Mouse (Mus musculus) myocyte (in vitro differentiated cells): ENCODE data around the gene Hydin. TPM values are rescaled to one million over a fixed set of nuclear protein-coding genes. Genes with fewer than 3 reads are reported as not detected.

Source experiments
- H3K27me3 ChIP-seq: one replicate; pipeline ENCODE4 v1.6.1; 2011; ENCODE audit not compliant: control insufficient read depth, insufficient read depth, insufficient read length
- H3K36me3 ChIP-seq: one replicate; pipeline ENCODE4 v1.6.1; 2011; ENCODE audit not compliant: control insufficient read depth, insufficient read depth
- H3K4me2 ChIP-seq: one replicate; pipeline ENCODE4 v1.6.1; 2011; ENCODE audit warnings: low read depth, control low read depth
- H3K4me3 ChIP-seq: one replicate; pipeline ENCODE4 v1.5.1; 2011; ENCODE audit warnings: mild to moderate bottlenecking, control low read depth, moderate library complexity
- H3K79me2 ChIP-seq: one replicate; pipeline ENCODE4 v1.6.1; 2011; ENCODE audit not compliant: control insufficient read depth, insufficient read depth
- H3ac ChIP-seq: one replicate; pipeline ENCODE4 v1.6.1; 2011; ENCODE audit not compliant: control insufficient read depth, insufficient read length
- CEBPB ChIP-seq: IDR thresholded peaks from 2 replicates; pipeline ENCODE4 v1.6.1; 2011; ENCODE audit warnings: mild to moderate bottlenecking, moderate library complexity; ENCODE audit not compliant: poor library complexity, insufficient read depth, severe bottlenecking
- E2F4 ChIP-seq: IDR thresholded peaks from one replicate; pipeline ENCODE4 v1.6.1; 2011; ENCODE audit warnings: mild to moderate bottlenecking, control low read depth, moderate library complexity; ENCODE audit not compliant: insufficient read depth
- MAX ChIP-seq: IDR thresholded peaks from one replicate; pipeline ENCODE4 v1.6.1; 2011; ENCODE audit warnings: low read depth, mild to moderate bottlenecking, control low read depth
- MYOD1 ChIP-seq, 3 experiments: IDR thresholded peaks; one replicate each; pipeline ENCODE4 v1.6.1; 2011; ENCODE audit warnings: control low read depth in 2 of 3, low read depth in 2 of 3, mild to moderate bottlenecking in 2 of 3, moderate library complexity in 1 of 3; ENCODE audit not compliant: insufficient read length in 2 of 3, control insufficient read depth in 1 of 3
- MYOG ChIP-seq, 3 experiments: IDR thresholded peaks; one replicate each; pipeline ENCODE4 v1.6.1; 2011; ENCODE audit warnings: control low read depth in 2 of 3, low read depth in 2 of 3, mild to moderate bottlenecking in 2 of 3; ENCODE audit not compliant: insufficient read length in 2 of 3, control insufficient read depth in 1 of 3, insufficient read depth in 1 of 3
- POLR2A ChIP-seq: IDR thresholded peaks from one replicate; pipeline ENCODE4 v1.6.1; 2011; ENCODE audit warnings: low read depth, mild to moderate bottlenecking, control low read depth, moderate library complexity; ENCODE audit not compliant: insufficient read length
- POLR2AphosphoS2 ChIP-seq: IDR thresholded peaks from one replicate; pipeline ENCODE4 v1.6.1; 2011; ENCODE audit warnings: low read depth, control low read depth; ENCODE audit not compliant: insufficient read length
- REST ChIP-seq: IDR thresholded peaks from one replicate; pipeline ENCODE4 v1.6.1; 2011; ENCODE audit warnings: mild to moderate bottlenecking, control low read depth, moderate library complexity; ENCODE audit not compliant: insufficient read depth, insufficient read length
- SRF ChIP-seq: IDR thresholded peaks from one replicate; pipeline ENCODE4 v1.6.1; 2011; ENCODE audit warnings: low read depth; ENCODE audit not compliant: control insufficient read depth, insufficient read length
- TCF12 ChIP-seq: IDR thresholded peaks from one replicate; pipeline ENCODE4 v1.6.1; 2011; ENCODE audit warnings: mild to moderate bottlenecking, control low read depth; ENCODE audit not compliant: poor library complexity, insufficient read depth, severe bottlenecking
- TCF3 ChIP-seq: IDR thresholded peaks from one replicate; pipeline ENCODE4 v1.6.1; 2011; ENCODE audit warnings: low read depth, control low read depth; ENCODE audit not compliant: insufficient read length
- USF1 ChIP-seq: IDR thresholded peaks from one replicate; pipeline ENCODE4 v1.6.1; 2011; ENCODE audit warnings: low read depth, mild to moderate bottlenecking, control low read depth, moderate library complexity
- polyA plus RNA-seq: library from polyadenylated mRNA; unstranded; fragments of >200 nt; fragmentation: generic; extraction: Trizol; gene quantifications from one replicate; pipeline ENCODE4 v1.2.1, GENCODE M21; 2012; ENCODE audit warnings: missing spikeins

Gene Hydin
- polyA plus RNA-seq, 1 experiment, result 0.01 TPM

DNA sequence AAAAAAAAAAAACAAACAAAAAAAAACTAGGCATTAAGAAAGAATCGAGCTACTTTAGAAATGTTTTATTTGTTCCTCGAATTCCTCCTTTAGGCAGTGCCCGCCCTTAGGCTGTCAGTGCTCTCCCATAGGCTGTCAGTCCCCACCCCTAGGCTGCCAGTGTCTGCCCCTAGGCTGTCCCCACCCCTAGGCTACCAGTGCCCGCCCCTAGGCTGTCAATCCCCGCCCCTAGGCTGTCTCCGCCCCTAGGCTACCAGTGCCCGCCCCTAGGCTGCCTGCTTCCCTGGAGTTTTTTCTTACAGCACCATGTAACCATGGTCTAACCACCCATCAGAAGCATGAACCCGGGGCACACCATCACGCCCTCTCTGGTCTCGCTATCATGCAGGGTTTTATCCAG lies 233.5 kb downstream of the Hydin start:
- Histone ChIP-seq H3K79me2 (no peaks in the 10 kb centered on the region), H3ac (no peak overlapping the region), H3K4me3 (no peak overlapping the region), H3K27me3 (peaks cover 37% of the 10 kb centered on the region), H3K36me3 (no peaks in the 10 kb centered on the region), H3K4me2 (no peak overlapping the region)
- TF ChIP-seq SRF (no peak), TCF3 (no peak), POLR2AphosphoS2 (no peak), E2F4 (no peak), POLR2A (no peak), CEBPB (no peak), MYOG (IDR thresholded peaks at IDR 0.05; ENCODE audit: control insufficient read depth in 1 of 3, insufficient read depth in 1 of 3, insufficient read length in 2 of 3, low read depth in 2 of 3) (no peak), TCF12 (no peak), MYOD1 (IDR thresholded peaks at IDR 0.05; ENCODE audit: control insufficient read depth in 1 of 3, insufficient read length in 2 of 3, low read depth in 2 of 3) (no peak), REST (no peak), MAX (no peak), USF1 (no peak)

DNA sequence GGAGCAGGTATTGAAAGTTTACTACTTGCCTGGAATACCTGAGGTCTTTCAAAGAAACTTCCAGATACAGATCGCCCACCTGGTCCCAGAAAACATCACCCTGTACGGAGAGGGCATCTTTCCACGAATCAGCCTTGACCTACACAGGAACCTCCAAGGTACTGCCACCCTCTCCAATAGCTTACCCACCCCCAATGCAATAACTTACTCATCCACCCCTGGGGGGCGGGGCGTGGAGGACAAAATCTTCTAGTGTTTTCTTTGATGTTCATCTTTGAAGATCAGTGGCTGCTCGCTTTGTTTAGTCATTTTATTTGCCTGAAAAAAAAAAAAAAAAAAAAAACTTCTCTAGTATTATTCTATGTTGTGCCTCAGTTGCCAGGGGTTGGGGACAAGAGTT lies 233.9 kb downstream of the Hydin start:
- TF ChIP-seq SRF (no peak), POLR2A (no peak), REST (no peak), TCF12 (no peak), CEBPB (no peak), POLR2AphosphoS2 (no peak), MAX (no peak), E2F4 (no peak), MYOG (IDR thresholded peaks at IDR 0.05; ENCODE audit: control insufficient read depth in 1 of 3, insufficient read depth in 1 of 3, insufficient read length in 2 of 3, low read depth in 2 of 3) (no peak), MYOD1 (IDR thresholded peaks at IDR 0.05; ENCODE audit: control insufficient read depth in 1 of 3, insufficient read length in 2 of 3, low read depth in 2 of 3) (no peak), TCF3 (no peak), USF1 (no peak)
- Histone ChIP-seq H3K4me2 (no peak overlapping the region), H3ac (no peak overlapping the region), H3K79me2 (no peaks in the 10 kb centered on the region), H3K27me3 (peaks cover 40% of the 10 kb centered on the region), H3K36me3 (no peaks in the 10 kb centered on the region), H3K4me3 (no peak overlapping the region)

DNA sequence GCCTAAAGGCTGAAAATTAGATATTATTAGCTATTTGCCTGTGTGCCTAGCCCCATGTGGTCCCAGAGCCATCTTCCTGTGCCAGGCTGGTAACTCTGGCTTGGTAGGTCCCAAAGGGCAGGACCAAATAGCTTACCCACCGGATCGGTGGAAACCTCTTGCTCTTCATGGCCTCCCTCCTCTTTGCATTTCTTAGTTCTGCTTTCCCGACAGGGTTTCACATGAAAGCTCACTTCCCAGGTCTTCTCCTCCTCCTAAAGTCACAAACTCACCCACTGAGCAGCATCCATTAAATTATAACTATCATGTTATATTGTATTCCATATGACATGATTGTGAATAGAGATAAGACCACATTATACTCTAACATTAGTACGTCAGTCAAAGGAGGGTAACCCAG lies 234.6 kb downstream of the Hydin start:
- H3ac ChIP-seq, result no peak overlapping the region
- no peak overlapping the region for H3K4me2 ChIP-seq
- H3K79me2 ChIP-seq, result no peaks in the 10 kb centered on the region
- H3K27me3 ChIP-seq, result peaks cover 43% of the 10 kb centered on the region
- no peak overlapping the region for H3K4me3 ChIP-seq
- H3K36me3 ChIP-seq, result no peaks in the 10 kb centered on the region
- no peak for TF ChIP-seq POLR2A

DNA sequence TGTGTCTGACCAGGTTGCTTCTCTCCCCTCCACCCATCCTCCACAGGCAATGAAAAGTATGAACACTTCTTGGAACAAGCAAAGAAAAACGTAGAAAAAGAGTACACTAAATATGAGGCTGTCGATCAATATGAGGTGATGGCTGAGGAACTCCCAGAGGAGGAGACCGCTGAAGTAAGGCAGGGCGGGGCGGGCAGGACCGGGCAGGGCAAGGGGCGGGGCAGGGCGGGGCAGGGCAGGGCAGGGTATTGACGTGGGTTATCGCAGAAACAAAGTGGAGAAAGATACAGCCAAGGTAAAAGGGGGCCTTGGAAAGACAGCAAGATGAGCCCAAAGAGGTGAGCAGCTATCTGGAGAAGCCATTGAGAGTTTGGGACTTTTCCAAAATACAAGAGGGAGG lies 236.1 kb downstream of the Hydin start:
- no peak for TF ChIP-seq POLR2A
- Histone ChIP-seq H3K79me2 (no peaks in the 10 kb centered on the region), H3K36me3 (no peaks in the 10 kb centered on the region), H3K4me2 (no peak overlapping the region), H3ac (no peak overlapping the region), H3K27me3 (peaks cover 40% of the 10 kb centered on the region), H3K4me3 (no peak overlapping the region)

DNA sequence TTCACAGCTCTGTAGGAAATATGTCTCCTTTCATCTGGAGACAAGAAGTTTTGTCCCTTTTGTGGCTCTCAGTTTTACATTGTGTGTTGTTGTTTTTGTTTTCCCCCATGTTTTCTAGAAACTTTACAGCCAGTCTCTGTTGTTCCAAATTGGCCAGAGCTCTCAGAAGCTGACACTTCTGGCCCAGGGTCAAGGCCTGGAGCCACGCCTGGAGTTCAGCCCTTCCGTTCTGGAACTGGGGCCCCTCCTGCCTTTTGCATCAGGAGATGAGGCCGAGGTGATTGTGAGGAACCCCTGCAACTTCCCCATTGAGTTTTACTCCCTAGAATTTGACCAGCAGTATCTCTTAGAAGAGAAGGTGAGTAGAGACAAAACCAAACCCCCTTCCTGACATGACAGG lies 242.0 kb downstream of the Hydin start:
- TF ChIP-seq MYOD1 (IDR thresholded peaks at IDR 0.05; ENCODE audit: control insufficient read depth in 1 of 3, insufficient read length in 2 of 3, low read depth in 2 of 3) (no peak), TCF12 (no peak), E2F4 (no peak), TCF3 (no peak), SRF (no peak), CEBPB (no peak), USF1 (no peak), POLR2A (no peak), MAX (no peak), REST (no peak)

DNA sequence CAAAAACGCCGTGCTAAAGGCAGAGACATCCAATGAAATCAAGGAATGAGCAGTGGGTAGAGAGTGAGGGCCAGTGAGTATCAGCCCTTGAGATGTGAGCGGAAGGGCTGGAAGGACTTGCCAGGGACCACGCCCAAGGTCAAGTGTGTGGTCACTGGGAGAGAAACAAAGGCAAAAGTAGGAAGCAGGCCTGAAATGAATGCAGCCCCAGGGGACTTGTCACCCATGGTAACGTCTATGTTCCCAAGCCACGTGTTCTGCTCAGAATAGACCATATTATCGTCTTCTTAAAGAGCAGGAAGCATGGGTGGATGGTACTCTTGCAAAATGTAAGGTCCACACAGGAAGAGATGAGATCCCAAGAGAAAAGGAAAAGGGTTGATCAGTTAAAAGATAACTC lies 253.0 kb downstream of the Hydin start:
- H3K4me2 ChIP-seq, result no peak overlapping the region
- no peaks in the 10 kb centered on the region for H3K79me2 ChIP-seq
- no peaks in the 10 kb centered on the region for H3K36me3 ChIP-seq
- H3K4me3 ChIP-seq, result no peak overlapping the region
- H3ac ChIP-seq, result no peak overlapping the region
- TF ChIP-seq USF1 (no peak), MYOG (IDR thresholded peaks at IDR 0.05; ENCODE audit: control insufficient read depth in 1 of 3, insufficient read depth in 1 of 3, insufficient read length in 2 of 3, low read depth in 2 of 3) (no peak), POLR2A (no peak), E2F4 (no peak), MAX (no peak)
- H3K27me3 ChIP-seq, result peaks cover 23% of the 10 kb centered on the region

More for the DNA sequence above, 242.0 kb downstream of the Hydin start:
- Histone ChIP-seq H3K27me3 (peaks cover 31% of the 10 kb centered on the region), H3K79me2 (no peaks in the 10 kb centered on the region), H3K4me2 (no peak overlapping the region), H3ac (no peak overlapping the region), H3K36me3 (no peaks in the 10 kb centered on the region), H3K4me3 (no peak overlapping the region)
